Mouse (Mus musculus) erythroblast, embryonic 14.5 days (primary cell): Measurements from ENCODE around the gene Irf2.

Experiments used
- GATA1 ChIP-seq: IDR thresholded peaks from 2 replicates; pipeline ENCODE4 v1.6.1; 2012; ENCODE audit warnings: low read length, inconsistent platforms, mixed read lengths
- TAL1 ChIP-seq: IDR thresholded peaks from 3 replicates; pipeline ENCODE4 v1.6.1; 2012; ENCODE audit warnings: low read length, inconsistent platforms, mixed read lengths

DNA sequence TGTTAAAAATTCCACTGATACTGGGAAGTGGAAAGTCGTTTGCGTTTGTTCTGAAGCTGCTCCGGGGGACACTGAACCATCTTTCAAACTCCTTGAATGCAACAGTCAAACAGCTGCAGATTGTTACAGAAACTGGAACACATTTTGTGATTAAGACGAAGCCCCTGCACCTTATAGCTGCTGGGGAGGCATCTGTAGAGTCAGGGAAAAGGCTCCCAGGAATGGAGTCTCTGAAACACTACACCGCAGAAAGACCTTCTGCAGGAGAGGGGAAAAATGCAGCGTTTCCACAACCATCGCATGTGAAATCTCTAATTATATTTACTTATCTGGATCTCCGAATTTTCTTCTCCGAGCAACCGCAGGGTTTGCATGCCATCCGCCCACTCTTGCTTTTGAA lies 23.1 kb upstream of the Irf2 start:
- no peak for TF ChIP-seq TAL1
- TF ChIP-seq GATA1, result no peak
